Mouse (Mus musculus): Measurements from ENCODE around the gene Pole3. TPM values are rescaled to one million over a fixed set of nuclear protein-coding genes. Genes with fewer than 3 reads are reported as not detected.

The Pole3 gene
- polyA plus RNA-seq (2014; fragmentation: Nextera tagmentation; extraction: Ambion mirVana), result 103 and 105 TPM in 2 replicates

DNA sequence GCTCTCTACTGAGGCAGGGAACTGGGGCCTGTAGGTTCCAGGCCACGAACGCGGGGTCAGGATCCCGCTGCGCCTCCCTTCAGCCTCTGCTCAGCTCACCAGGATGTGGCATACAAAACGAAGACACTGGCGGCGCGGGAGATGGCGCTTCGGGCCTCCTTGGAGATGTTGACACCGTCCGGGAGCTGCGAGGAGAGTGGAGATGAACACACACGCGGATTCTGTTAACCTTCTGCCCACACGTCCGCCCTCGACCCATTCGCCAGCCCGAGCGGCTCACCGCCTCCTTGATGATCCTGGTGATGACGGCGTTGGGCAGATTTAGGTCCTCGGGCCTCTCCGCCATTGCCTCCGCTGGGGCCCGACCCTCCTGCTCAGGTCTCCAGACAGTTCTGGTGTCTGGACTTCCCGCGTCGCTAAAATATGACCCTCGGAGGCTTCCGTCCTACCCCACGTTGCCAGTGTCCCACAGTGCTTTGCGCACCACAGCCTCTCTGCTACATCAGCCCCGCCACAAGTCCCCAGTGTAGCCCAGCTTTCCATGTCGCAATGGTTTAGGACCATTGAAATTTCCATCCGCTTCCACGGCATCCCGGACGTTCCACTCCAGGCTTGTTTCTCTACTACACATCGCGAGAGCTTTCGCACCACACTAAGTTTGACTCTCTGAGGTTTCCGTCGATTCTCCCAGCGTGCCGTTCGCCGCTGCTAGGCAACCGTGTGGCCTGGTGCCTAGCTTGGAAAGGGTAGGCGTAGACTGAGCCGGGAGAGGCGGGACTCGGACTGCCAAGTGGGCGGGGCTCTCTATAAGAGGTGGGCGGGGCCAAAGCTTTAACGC lies at the start of gene Pole3, which contains the start of gene 4933430I17Rik:
TSS of gene Pole3 (minus strand) at position 418 of the 838 bp plus-strand sequence.
TSS of gene 4933430I17Rik (plus strand) at position 719 of the 838 bp plus-strand sequence.
- Histone ChIP-seq H3K9me3 (replicated peaks; ENCODE audit: control insufficient read depth, low read length) (no peaks in the 10 kb centered on the region), H3K27ac (replicated peaks; ENCODE audit: low read depth, low read length) (peak within 1 kb of the TSS; percentile 87), H3K4me1 (ENCODE audit: control insufficient read depth, insufficient read depth, low read length) (peaks cover 2% of the 10 kb centered on the region), H3K4me3 (ENCODE audit: low read depth, low read length) (peak within 1 kb of the TSS; percentile 79), H3K36me3 (replicated peaks; ENCODE audit: control insufficient read depth, insufficient read depth, low read depth, low read length) (no peaks in the 10 kb centered on the region), H3K9ac (replicated peaks; ENCODE audit: low read length) (peak within 1 kb of the TSS; percentile 85), H3K4me2 (ENCODE audit: low read depth, low read length) (peak within 1 kb of the TSS; percentile 83), H3K27me3 (ENCODE audit: control insufficient read depth, insufficient read depth, low read length) (no peaks in the 10 kb centered on the region)
- under 1% methylated on average over 59 of the region's 59 CpGs for WGBS
- DNase-seq (ENCODE audit: low spot score) (peak; percentile 99), ATAC-seq (replicated peaks; ENCODE audit: insufficient number of reproducible peaks, low FRiP score, low TSS enrichment, low read depth) (peak; percentile 99)

GRCm38 (mm10) chr4:62570029-62570428 lies 45.2 kb upstream of the Pole3 start:
- no peaks in the 10 kb centered on the region for H3K36me3 ChIP-seq (replicated peaks; ENCODE audit: control insufficient read depth, insufficient read depth, low read depth, low read length)
- no peaks in the 10 kb centered on the region for H3K27me3 ChIP-seq (ENCODE audit: control insufficient read depth, insufficient read depth, low read length)
- H3K4me3 ChIP-seq (ENCODE audit: low read depth, low read length), result no peak overlapping the region
- DNase-seq (ENCODE audit: low spot score), result no peak
- 58% methylated on average over 5 of the region's 5 CpGs for WGBS
- ATAC-seq (replicated peaks; ENCODE audit: insufficient number of reproducible peaks, low FRiP score, low TSS enrichment, low read depth), result no peak
- H3K9me3 ChIP-seq (replicated peaks; ENCODE audit: control insufficient read depth, low read length), result no peaks in the 10 kb centered on the region
- H3K4me1 ChIP-seq (ENCODE audit: control insufficient read depth, insufficient read depth, low read length), result no peaks in the 10 kb centered on the region
- no peak overlapping the region for H3K27ac ChIP-seq (replicated peaks; ENCODE audit: low read depth, low read length)
- no peak overlapping the region for H3K9ac ChIP-seq (replicated peaks; ENCODE audit: low read length)
- H3K4me2 ChIP-seq (ENCODE audit: low read depth, low read length), result no peak overlapping the region

GRCm38 (mm10) chr4:62569603-62570002 lies 44.7 kb upstream of the Pole3 start:
- WGBS, result 90% methylated on average over 5 of the region's 5 CpGs
- no peak overlapping the region for H3K27ac ChIP-seq (replicated peaks; ENCODE audit: low read depth, low read length)
- H3K9me3 ChIP-seq (replicated peaks; ENCODE audit: control insufficient read depth, low read length), result no peaks in the 10 kb centered on the region
- no peaks in the 10 kb centered on the region for H3K4me1 ChIP-seq (ENCODE audit: control insufficient read depth, insufficient read depth, low read length)
- no peak for ATAC-seq (replicated peaks; ENCODE audit: insufficient number of reproducible peaks, low FRiP score, low TSS enrichment, low read depth)
- H3K4me2 ChIP-seq (ENCODE audit: low read depth, low read length), result no peak overlapping the region
- no peak overlapping the region for H3K4me3 ChIP-seq (ENCODE audit: low read depth, low read length)
- no peak for DNase-seq (ENCODE audit: low spot score)
- H3K36me3 ChIP-seq (replicated peaks; ENCODE audit: control insufficient read depth, insufficient read depth, low read depth, low read length), result no peaks in the 10 kb centered on the region
- H3K27me3 ChIP-seq (ENCODE audit: control insufficient read depth, insufficient read depth, low read length), result no peaks in the 10 kb centered on the region
- H3K9ac ChIP-seq (replicated peaks; ENCODE audit: low read length), result no peak overlapping the region

GRCm38 (mm10) chr4:62568359-62568758 lies 43.5 kb upstream of the Pole3 start:
- Histone ChIP-seq H3K4me3 (ENCODE audit: low read depth, low read length) (no peak overlapping the region), H3K4me2 (ENCODE audit: low read depth, low read length) (no peak overlapping the region), H3K9ac (replicated peaks; ENCODE audit: low read length) (no peak overlapping the region), H3K27ac (replicated peaks; ENCODE audit: low read depth, low read length) (no peak overlapping the region), H3K4me1 (ENCODE audit: control insufficient read depth, insufficient read depth, low read length) (no peaks in the 10 kb centered on the region), H3K27me3 (ENCODE audit: control insufficient read depth, insufficient read depth, low read length) (no peaks in the 10 kb centered on the region), H3K36me3 (replicated peaks; ENCODE audit: control insufficient read depth, insufficient read depth, low read depth, low read length) (no peaks in the 10 kb centered on the region), H3K9me3 (replicated peaks; ENCODE audit: control insufficient read depth, low read length) (no peaks in the 10 kb centered on the region)
- 94% methylated on average over 1 of the region's 1 CpGs for WGBS
- DNase-seq (ENCODE audit: low spot score) (no peak), ATAC-seq (replicated peaks; ENCODE audit: insufficient number of reproducible peaks, low FRiP score, low TSS enrichment, low read depth) (no peak)

DNA sequence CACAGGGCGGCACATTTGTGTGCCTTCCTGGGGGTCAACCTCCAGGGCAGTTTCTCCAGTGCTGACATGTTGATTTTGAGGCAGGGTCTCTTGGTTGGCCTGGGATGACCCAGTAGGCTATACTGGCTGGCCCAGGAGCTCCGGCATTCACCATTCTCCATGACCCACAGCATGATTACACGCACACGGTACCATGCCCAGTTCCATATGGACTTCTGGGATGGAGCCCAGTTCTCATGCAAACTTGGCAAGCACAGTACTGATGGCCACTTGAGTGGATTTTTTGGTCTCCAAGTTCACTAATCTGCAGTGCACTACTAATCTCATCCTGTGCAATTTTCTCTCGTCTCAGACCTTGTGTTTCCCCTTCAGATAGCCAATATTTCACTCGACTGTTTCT lies 42.8 kb upstream of the Pole3 start:
- no peak overlapping the region for H3K9ac ChIP-seq (replicated peaks; ENCODE audit: low read length)
- H3K4me2 ChIP-seq (ENCODE audit: low read depth, low read length), result no peak overlapping the region
- WGBS, result 91% methylated on average over 6 of the region's 6 CpGs
- H3K4me3 ChIP-seq (ENCODE audit: low read depth, low read length), result no peak overlapping the region
- H3K4me1 ChIP-seq (ENCODE audit: control insufficient read depth, insufficient read depth, low read length), result no peaks in the 10 kb centered on the region
- ATAC-seq (replicated peaks; ENCODE audit: insufficient number of reproducible peaks, low FRiP score, low TSS enrichment, low read depth) (no peak), DNase-seq (ENCODE audit: low spot score) (no peak)
- H3K27ac ChIP-seq (replicated peaks; ENCODE audit: low read depth, low read length), result no peak overlapping the region
- H3K27me3 ChIP-seq (ENCODE audit: control insufficient read depth, insufficient read depth, low read length), result no peaks in the 10 kb centered on the region
- H3K9me3 ChIP-seq (replicated peaks; ENCODE audit: control insufficient read depth, low read length), result no peaks in the 10 kb centered on the region
- no peaks in the 10 kb centered on the region for H3K36me3 ChIP-seq (replicated peaks; ENCODE audit: control insufficient read depth, insufficient read depth, low read depth, low read length)

DNA sequence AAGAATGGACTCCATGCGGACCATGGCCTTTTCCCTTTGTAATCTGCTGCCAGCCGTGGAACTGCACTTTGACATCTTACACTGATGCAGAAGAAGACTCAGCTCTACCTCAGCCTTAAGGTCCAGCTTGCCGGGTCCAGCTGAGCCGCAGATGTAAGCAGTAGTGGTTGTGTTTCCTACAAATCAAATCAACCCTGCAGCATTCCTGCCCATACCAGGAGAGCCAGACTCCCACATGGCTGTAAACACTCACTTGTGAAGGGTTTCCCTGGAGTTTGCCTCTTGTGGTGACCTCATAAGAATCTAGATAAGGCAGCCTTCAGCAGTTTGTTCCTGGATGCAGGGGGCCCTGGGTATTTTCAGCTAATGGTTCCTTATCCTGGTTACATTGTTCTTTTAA lies 41.7 kb upstream of the Pole3 start:
- Histone ChIP-seq H3K4me1 (ENCODE audit: control insufficient read depth, insufficient read depth, low read length) (no peaks in the 10 kb centered on the region), H3K9me3 (replicated peaks; ENCODE audit: control insufficient read depth, low read length) (no peaks in the 10 kb centered on the region), H3K36me3 (replicated peaks; ENCODE audit: control insufficient read depth, insufficient read depth, low read depth, low read length) (no peaks in the 10 kb centered on the region), H3K27me3 (ENCODE audit: control insufficient read depth, insufficient read depth, low read length) (no peaks in the 10 kb centered on the region), H3K9ac (replicated peaks; ENCODE audit: low read length) (no peak overlapping the region), H3K27ac (replicated peaks; ENCODE audit: low read depth, low read length) (no peak overlapping the region), H3K4me2 (ENCODE audit: low read depth, low read length) (no peak overlapping the region), H3K4me3 (ENCODE audit: low read depth, low read length) (no peak overlapping the region)
- ATAC-seq (replicated peaks; ENCODE audit: insufficient number of reproducible peaks, low FRiP score, low TSS enrichment, low read depth), result no peak
- no peak for DNase-seq (ENCODE audit: low spot score)
- WGBS, result 77% methylated on average over 4 of the region's 4 CpGs

GRCm38 (mm10) chr4:62562006-62562405 lies 37.1 kb upstream of the Pole3 start:
- DNase-seq (ENCODE audit: low spot score) (no peak), ATAC-seq (replicated peaks; ENCODE audit: insufficient number of reproducible peaks, low FRiP score, low TSS enrichment, low read depth) (no peak)
- no peak overlapping the region for H3K27ac ChIP-seq (replicated peaks; ENCODE audit: low read depth, low read length)
- no peak overlapping the region for H3K4me2 ChIP-seq (ENCODE audit: low read depth, low read length)
- no peak overlapping the region for H3K9ac ChIP-seq (replicated peaks; ENCODE audit: low read length)
- no peaks in the 10 kb centered on the region for H3K36me3 ChIP-seq (replicated peaks; ENCODE audit: control insufficient read depth, insufficient read depth, low read depth, low read length)
- WGBS, result 77% methylated on average over 4 of the region's 4 CpGs
- H3K9me3 ChIP-seq (replicated peaks; ENCODE audit: control insufficient read depth, low read length), result no peaks in the 10 kb centered on the region
- no peaks in the 10 kb centered on the region for H3K4me1 ChIP-seq (ENCODE audit: control insufficient read depth, insufficient read depth, low read length)
- no peak overlapping the region for H3K4me3 ChIP-seq (ENCODE audit: low read depth, low read length)
- H3K27me3 ChIP-seq (ENCODE audit: control insufficient read depth, insufficient read depth, low read length), result no peaks in the 10 kb centered on the region

- WGBS, result 58% methylated on average over 3 of the region's 3 CpGs
- no peak overlapping the region for H3K27ac ChIP-seq (replicated peaks; ENCODE audit: low read depth, low read length)
- no peak for ATAC-seq (replicated peaks; ENCODE audit: insufficient number of reproducible peaks, low FRiP score, low TSS enrichment, low read depth)
Measured at GRCm38 (mm10) chr4:62561630-62562001, 36.7 kb upstream of the Pole3 start.

More at GRCm38 (mm10) chr4:62561630-62562001, 36.7 kb upstream of the Pole3 start:
- DNase-seq (ENCODE audit: low spot score), result no peak
- Histone ChIP-seq H3K36me3 (replicated peaks; ENCODE audit: control insufficient read depth, insufficient read depth, low read depth, low read length) (no peaks in the 10 kb centered on the region), H3K9ac (replicated peaks; ENCODE audit: low read length) (no peak overlapping the region), H3K9me3 (replicated peaks; ENCODE audit: control insufficient read depth, low read length) (no peaks in the 10 kb centered on the region), H3K4me1 (ENCODE audit: control insufficient read depth, insufficient read depth, low read length) (no peaks in the 10 kb centered on the region), H3K4me2 (ENCODE audit: low read depth, low read length) (no peak overlapping the region), H3K4me3 (ENCODE audit: low read depth, low read length) (no peak overlapping the region), H3K27me3 (ENCODE audit: control insufficient read depth, insufficient read depth, low read length) (no peaks in the 10 kb centered on the region)

All from embryonic facial prominence, embryonic 11.5 days (tissue).